Mouse (Mus musculus) hindbrain, postnatal 0 days (tissue): ENCODE data around the gene Gm5678. TPM values are rescaled to one million over a fixed set of nuclear protein-coding genes. Genes with fewer than 3 reads are reported as not detected.
"Not testable (repeated sequence)": the region's sequence is repeated elsewhere in the genome, so short reads cannot be mapped to it uniquely, and the experiment has no call there.

Source experiments
- ATAC-seq: fragments of 200-750 bp; cut with Nextera tagmentation; 2 replicates; pipeline ENCODE4 v1.8.0; 2017; ENCODE audit warnings: mild to moderate bottlenecking, moderate TSS enrichment, moderate library complexity
- DNase-seq: peaks from one replicate; pipeline ENCODE4 v3.0.0-alpha.2; 2015; ENCODE audit warnings: low spot score
- H3K27ac ChIP-seq: fragments of 300-500 bp; sonication (generic); 2 replicates; pipeline ENCODE4 v1.5.1; 2014; ENCODE audit warnings: mild to moderate bottlenecking
- H3K27me3 ChIP-seq: fragments of 300-500 bp; sonication (generic); 2 replicates; pipeline ENCODE4 v1.6.1; 2014; ENCODE audit warnings: low read length, mixed read lengths; ENCODE audit not compliant: insufficient read depth
- H3K36me3 ChIP-seq: fragments of 300-500 bp; sonication (generic); 2 replicates; pipeline ENCODE4 v1.6.1; 2014; ENCODE audit warnings: low read length, mixed read lengths; ENCODE audit not compliant: insufficient read depth
- H3K4me1 ChIP-seq: fragments of 300-500 bp; sonication (generic); 2 replicates; pipeline ENCODE4 v1.6.1; 2014; ENCODE audit warnings: antibody characterized with exemption, low read length, mixed read lengths; ENCODE audit not compliant: insufficient read depth
- H3K4me2 ChIP-seq: fragments of 300-500 bp; sonication (generic); 2 replicates; pipeline ENCODE4 v1.6.1; 2014; ENCODE audit warnings: low read depth, mild to moderate bottlenecking, low read length, moderate library complexity, mixed read lengths
- H3K4me3 ChIP-seq: fragments of 300-500 bp; sonication (generic); 2 replicates; pipeline ENCODE4 v1.5.1; 2014; ENCODE audit warnings: low read length
- H3K9ac ChIP-seq: fragments of 300-500 bp; sonication (generic); replicated peaks from 2 replicates; pipeline ENCODE4 v1.6.1; 2014; ENCODE audit warnings: mild to moderate bottlenecking, low read length, moderate library complexity, mixed read lengths
- H3K9me3 ChIP-seq: fragments of 300-500 bp; sonication (generic); 2 replicates; pipeline ENCODE4 v1.6.1; 2016; ENCODE audit warnings: low read length, mixed read lengths
- CTCF ChIP-seq: IDR thresholded peaks from 2 replicates; pipeline ENCODE4 v1.5.1; 2016; ENCODE audit warnings: antibody characterized with exemption, control low read depth, low read depth
- WGBS: fragments of 180-500 bp; shearing (Covaris S2); extraction: QIAGEN DNeasy Blood & Tissue Kit; methylation state at CpG from one replicate; pipeline ENCODE4 v1.1.7; 2014; 5-methylcytosine and 5-hydroxymethylcytosine counted together
- polyA plus RNA-seq: library from polyadenylated mRNA; unstranded; fragments of >200 nt; fragmentation: Nextera tagmentation; extraction: Ambion mirVana; gene quantifications from 2 replicates; pipeline ENCODE4 v1.2.1, GENCODE M21; 2015
- total RNA-seq: library from RNA; depleted of rRNA; stranded (reverse); fragments of >200 nt; gene quantifications from 2 replicates; pipeline ENCODE4 v1.2.3, GENCODE M21; 2014

Gene Gm5678
- total and polyA plus RNA-seq, 2 experiments from 2014 or later = not detected

DNA sequence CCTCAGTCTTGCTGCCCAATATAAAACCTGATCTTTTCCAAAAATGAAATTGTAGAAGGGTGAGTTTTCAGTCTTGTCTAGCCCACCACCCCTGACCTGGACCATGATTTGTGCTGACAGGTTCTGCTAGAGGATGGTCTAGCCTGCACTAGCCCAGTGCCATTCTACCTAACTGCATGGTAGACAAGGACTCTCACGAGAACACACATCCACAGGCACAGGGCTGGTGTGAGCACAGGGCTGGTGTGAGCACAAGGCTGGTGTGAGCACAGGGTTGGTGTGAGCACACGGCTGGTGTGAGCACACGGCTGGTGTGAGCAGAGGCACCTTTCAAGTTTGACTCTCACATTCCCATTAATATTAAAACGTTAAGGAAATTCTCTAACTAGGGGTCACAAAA is 3.2 kb upstream of the Gm5678 start:
- WGBS = 79% methylated on average over 4 of the region's 4 CpGs
- Histone ChIP-seq H3K36me3 (no peaks in the 10 kb centered on the region), H3K27me3 (no peaks in the 10 kb centered on the region), H3K9ac (no peak overlapping the region), H3K4me3 (no peak overlapping the region), H3K4me2 (no peak overlapping the region), H3K27ac (no peak overlapping the region), H3K9me3 (no peaks in the 10 kb centered on the region), H3K4me1 (no peaks in the 10 kb centered on the region)
- DNase-seq (no peak), ATAC-seq (no peak)
- TF ChIP-seq CTCF = no peak

DNA sequence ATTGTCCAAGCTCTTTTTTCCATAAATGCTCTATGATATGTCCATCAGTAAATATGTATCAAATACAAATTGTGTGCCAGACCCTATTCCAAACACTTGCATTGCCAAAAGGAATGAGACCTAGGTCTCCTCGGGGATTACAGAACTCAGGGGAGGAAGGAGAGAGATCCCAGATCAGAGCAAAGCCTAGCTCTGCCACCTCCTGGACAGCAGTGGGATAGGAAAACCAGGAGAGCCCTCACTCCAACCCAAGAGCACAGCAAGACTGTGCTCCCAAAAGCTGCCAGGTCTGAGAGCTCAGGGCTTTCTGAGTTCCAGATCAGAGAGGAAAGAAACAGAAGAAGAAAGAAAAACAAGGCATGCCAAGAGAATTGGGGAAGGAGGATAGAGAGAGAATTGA is 1.2 kb upstream of the Gm5678 start:
- WGBS = 16% methylated on average over 1 of the region's 1 CpGs
- Histone ChIP-seq H3K4me1 (no peaks in the 10 kb centered on the region), H3K4me2 (no peak overlapping the region), H3K36me3 (no peaks in the 10 kb centered on the region), H3K9me3 (no peaks in the 10 kb centered on the region), H3K9ac (no peak overlapping the region), H3K27me3 (no peaks in the 10 kb centered on the region), H3K4me3 (no peak overlapping the region), H3K27ac (no peak overlapping the region)
- ATAC-seq (no peak), DNase-seq (peak; percentile 24)
- peak; percentile 61 for TF ChIP-seq CTCF

DNA sequence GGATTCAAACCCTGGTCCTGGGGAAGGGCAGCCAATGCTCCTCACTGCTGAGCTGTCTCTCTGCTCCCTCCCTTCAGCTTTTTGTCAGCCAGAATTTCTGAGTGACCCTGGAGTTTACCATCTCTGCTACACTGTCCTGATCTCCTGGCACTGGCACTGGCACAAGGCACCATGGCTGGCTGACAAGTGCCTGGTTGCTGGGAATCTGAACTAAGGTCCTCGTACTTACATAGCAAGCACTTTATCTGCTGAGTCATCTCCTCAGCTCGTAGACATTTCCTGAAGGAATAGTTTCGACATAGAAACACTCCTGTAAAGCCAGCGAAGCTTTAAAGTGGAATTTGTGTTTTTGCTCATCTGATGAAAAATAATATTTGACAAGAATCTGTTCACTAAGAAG is 16.1 kb downstream of the Gm5678 start:
- Histone ChIP-seq H3K9me3 (no peaks in the 10 kb centered on the region), H3K27ac (no peak overlapping the region), H3K4me1 (no peaks in the 10 kb centered on the region), H3K36me3 (no peaks in the 10 kb centered on the region), H3K4me3 (no peak overlapping the region), H3K4me2 (no peak overlapping the region), H3K9ac (no peak overlapping the region), H3K27me3 (no peaks in the 10 kb centered on the region)
- DNase-seq (no peak), ATAC-seq (no peak)
- no peak for TF ChIP-seq CTCF
- WGBS = 65% methylated on average over 4 of the region's 4 CpGs

DNA sequence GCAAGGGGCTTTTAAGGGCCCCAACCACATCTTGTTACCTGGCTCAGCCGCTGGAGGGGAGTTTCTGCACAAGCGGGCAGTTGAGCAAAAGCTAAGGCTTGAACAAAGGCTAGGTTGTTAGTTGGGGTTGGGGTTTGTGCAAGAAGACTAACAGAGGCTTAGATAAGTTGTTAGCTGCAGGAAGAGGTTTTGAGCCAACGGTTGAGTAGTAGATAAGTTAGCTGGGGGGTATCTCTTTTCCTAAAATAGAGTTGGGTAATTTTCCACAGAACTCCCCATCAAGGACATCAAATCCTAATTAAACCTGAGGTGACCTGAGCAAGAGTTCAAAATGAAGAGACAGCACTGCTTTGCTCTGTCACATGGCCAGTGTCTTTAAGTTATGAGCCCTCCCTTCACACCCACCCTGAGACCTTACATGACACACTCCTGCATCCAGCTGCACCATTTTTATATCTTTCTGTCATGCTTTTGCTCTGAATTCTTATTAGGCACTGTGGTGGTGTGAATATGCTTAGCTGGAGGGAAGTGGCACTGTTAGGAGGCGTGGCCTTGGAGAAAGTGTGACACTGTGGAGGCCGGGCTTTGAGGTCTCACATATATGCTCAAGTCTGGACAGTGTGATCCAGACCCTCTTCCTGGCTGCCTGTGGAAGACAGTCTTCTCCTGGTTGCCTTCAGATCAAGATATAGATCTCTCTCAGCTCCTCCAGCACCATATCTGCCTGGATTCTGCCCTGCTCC is 20.7 kb downstream of the Gm5678 start:
- no peak overlapping the region for H3K27ac ChIP-seq
- H3K27me3 ChIP-seq = no peaks in the 10 kb centered on the region
- H3K4me3 ChIP-seq = no peak overlapping the region
- no peak overlapping the region for H3K4me2 ChIP-seq
- no peak for TF ChIP-seq CTCF
- 87% methylated on average over 5 of the region's 5 CpGs for WGBS
- no peak overlapping the region for H3K9ac ChIP-seq
- no peaks in the 10 kb centered on the region for H3K36me3 ChIP-seq
- H3K4me1 ChIP-seq = no peaks in the 10 kb centered on the region
- no peak for DNase-seq
- H3K9me3 ChIP-seq = no peaks in the 10 kb centered on the region
- no peak for ATAC-seq

DNA sequence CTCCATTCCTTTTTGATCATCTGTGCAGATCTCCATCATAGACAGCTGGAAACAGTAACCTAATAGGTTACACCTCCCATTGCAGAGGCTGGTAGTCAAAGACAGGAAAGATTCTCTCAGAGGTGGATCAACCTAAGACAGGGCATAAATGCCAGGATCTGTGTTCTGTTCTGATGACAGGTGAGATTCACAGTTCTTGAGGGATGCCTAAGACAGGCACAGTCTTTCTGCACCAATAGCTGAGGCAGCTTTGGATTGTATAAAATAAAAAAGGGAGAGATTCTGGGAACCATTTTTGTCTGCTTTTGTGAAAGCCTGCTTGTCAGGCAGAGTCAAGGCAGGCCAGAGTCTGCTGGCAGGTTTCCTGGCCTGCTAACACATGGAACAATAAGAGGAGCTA is 40.1 kb downstream of the Gm5678 start:
- Histone ChIP-seq H3K27ac (no peak overlapping the region), H3K36me3 (no peaks in the 10 kb centered on the region), H3K4me1 (no peaks in the 10 kb centered on the region), H3K9ac (no peak overlapping the region), H3K4me3 (no peak overlapping the region), H3K4me2 (no peak overlapping the region), H3K27me3 (no peaks in the 10 kb centered on the region), H3K9me3 (peaks cover 8% of the 10 kb centered on the region; the same call in 1 of the 2 replicates)
- no peak for TF ChIP-seq CTCF
- ATAC-seq = no peak
- no peak for DNase-seq

DNA sequence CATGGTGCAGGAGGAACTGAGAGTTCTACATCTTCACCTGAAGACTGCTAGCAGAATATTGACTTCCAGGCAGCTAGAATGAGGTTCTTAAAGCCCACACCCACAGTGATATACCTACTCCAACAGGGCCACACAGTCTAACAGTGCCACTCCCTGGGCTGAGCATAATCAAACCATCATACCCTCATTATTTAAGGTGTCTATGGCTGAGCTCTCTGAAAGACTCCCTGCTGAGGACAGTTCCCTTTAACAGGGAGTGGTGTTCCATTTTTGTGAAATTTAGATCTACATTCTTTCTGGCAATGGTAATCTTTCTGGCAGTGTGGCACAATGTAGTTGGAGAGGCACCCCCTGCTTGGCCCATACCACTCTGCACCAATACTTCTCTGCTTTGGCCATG is 41.6 kb downstream of the Gm5678 start:
- Histone ChIP-seq H3K9me3 (peaks cover 6% of the 10 kb centered on the region; the same call in 1 of the 2 replicates), H3K36me3 (no peaks in the 10 kb centered on the region), H3K4me2 (no peak overlapping the region), H3K4me1 (no peaks in the 10 kb centered on the region), H3K9ac (no peak overlapping the region), H3K27me3 (no peaks in the 10 kb centered on the region), H3K4me3 (no peak overlapping the region), H3K27ac (no peak overlapping the region)
- no peak for DNase-seq
- no peak for TF ChIP-seq CTCF
- ATAC-seq = no peak

DNA sequence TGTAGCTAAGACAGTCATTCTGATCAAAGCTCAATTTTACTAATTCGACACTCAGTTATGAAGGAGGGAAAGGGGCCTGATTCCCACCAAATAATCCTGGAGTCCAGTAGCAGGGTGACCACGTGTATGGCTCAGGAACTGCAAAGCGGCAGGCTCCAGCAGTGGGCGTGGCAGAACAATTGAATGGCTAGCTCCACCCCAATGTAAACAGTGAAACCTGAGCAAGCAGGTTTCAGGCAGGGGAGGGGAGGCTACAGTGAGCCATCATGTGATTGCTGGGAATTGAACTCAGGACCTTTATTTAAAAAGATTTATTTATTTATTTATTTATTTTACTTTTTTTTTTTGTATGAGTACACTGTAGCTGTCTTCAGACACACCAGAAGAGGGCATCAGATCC is 42.6 kb downstream of the Gm5678 start:
- ATAC-seq, H3K4me2 ChIP-seq, H3K9ac ChIP-seq, H3K4me1 ChIP-seq, H3K9me3 ChIP-seq, H3K27ac ChIP-seq, DNase-seq, H3K4me3 ChIP-seq, H3K27me3 ChIP-seq, H3K36me3 ChIP-seq: not testable (repeated sequence)
- 41% methylated on average over 4 of the region's 4 CpGs for WGBS
